Mouse (Mus musculus): ENCODE data around the gene Krt33a. TPM values are rescaled to one million over a fixed set of nuclear protein-coding genes. Genes with fewer than 3 reads are reported as not detected.

The Krt33a gene
- polyA plus RNA-seq, 1 experiment from 2014 or later: not detected

DNA sequence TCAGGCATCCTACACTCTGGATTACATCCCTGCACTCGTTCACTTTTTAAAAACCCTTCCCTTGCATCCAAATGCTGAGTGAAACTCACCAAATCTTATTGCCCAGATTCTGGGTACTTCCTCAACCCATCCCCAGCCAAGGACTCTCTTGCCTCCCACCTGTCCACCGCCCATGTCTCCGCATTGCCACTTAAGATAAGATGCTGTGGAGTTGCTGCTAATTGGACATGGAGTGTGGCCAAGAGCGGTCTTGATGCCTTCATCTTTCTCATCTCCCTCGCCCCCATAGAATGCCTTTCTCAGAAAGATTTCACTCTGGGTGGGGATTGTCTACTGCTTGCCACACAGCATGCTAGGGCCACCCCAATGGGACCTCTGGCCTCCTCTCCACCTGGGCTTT is 7.7 kb downstream of the Krt33a start:
- ATAC-seq (ENCODE audit: low FRiP score, low read depth): no peak
- Histone ChIP-seq H3K36me3 (no peaks in the 10 kb centered on the region), H3K9ac (replicated peaks) (no peak overlapping the region), H3K27ac (replicated peaks) (no peak overlapping the region), H3K27me3 (no peaks in the 10 kb centered on the region), H3K4me1 (no peaks in the 10 kb centered on the region), H3K4me2 (replicated peaks) (no peak overlapping the region), H3K4me3 (no peak overlapping the region), H3K9me3 (no peaks in the 10 kb centered on the region)
- WGBS: 86% methylated on average over 5 of the region's 5 CpGs

DNA sequence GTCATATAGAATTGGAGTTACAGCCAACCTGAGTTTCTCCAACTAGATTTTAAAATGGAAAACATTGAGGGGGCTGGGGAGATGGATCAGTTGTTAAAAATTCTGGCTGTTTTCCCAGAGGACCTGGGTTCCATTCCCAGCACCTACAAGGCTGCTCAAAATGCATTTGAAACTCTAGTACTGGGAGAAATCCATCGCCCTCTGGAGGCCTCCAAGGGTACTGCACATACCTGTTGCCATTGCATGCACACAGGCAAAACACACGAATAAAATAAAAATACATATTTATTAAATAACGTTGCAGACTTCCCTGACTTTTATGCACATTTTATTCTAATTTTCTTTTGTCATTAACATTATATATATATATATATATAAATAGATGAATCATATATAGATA is 9.4 kb downstream of the Krt33a start:
- H3K4me3 ChIP-seq: no peak overlapping the region
- H3K9ac ChIP-seq (replicated peaks): no peak overlapping the region
- H3K9me3 ChIP-seq: 0 out of 2 replicates have a peak, but pooled peaks cover 1% of the 10 kb centered on the region
- H3K27me3 ChIP-seq: no peaks in the 10 kb centered on the region
- H3K27ac ChIP-seq (replicated peaks): no peak overlapping the region
- WGBS: 52% methylated on average over 3 of the region's 3 CpGs
- no peaks in the 10 kb centered on the region for H3K4me1 ChIP-seq
- no peaks in the 10 kb centered on the region for H3K36me3 ChIP-seq
- H3K4me2 ChIP-seq (replicated peaks): no peak overlapping the region
- ATAC-seq (ENCODE audit: low FRiP score, low read depth): no peak

DNA sequence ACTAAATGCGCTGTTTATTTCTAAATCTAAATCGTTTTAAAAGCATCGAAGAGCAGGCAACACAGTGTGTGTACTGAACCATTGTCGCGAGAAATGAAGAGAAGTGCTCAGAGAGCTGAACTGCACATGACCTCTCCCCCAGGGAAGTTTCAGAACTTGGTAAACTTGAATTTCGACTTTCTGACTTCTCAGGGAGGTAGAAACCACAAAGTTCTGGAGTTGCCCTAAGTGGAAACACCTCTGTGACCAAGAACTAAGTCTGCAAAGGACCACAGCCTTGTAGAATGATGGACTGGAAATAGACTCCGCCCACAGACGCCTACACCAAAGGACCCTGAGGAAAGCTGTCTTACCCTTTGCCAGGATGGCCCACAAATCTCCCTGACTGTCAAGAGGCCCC is 10.1 kb downstream of the Krt33a start:
- Histone ChIP-seq H3K4me1 (no peaks in the 10 kb centered on the region), H3K9ac (replicated peaks) (no peak overlapping the region), H3K27ac (replicated peaks) (no peak overlapping the region), H3K9me3 (0 out of 2 replicates have a peak, but pooled peaks cover 3% of the 10 kb centered on the region), H3K4me3 (no peak overlapping the region), H3K27me3 (no peaks in the 10 kb centered on the region), H3K36me3 (no peaks in the 10 kb centered on the region), H3K4me2 (replicated peaks) (no peak overlapping the region)
- ATAC-seq (ENCODE audit: low FRiP score, low read depth): no peak
- 87% methylated on average over 8 of the region's 8 CpGs for WGBS

GRCm38 (mm10) chr11:100004846-100005245 is 11.2 kb downstream of the Krt33a start:
- Histone ChIP-seq H3K36me3 (no peaks in the 10 kb centered on the region), H3K9ac (replicated peaks) (no peak overlapping the region), H3K27ac (replicated peaks) (no peak overlapping the region), H3K9me3 (0 out of 2 replicates have a peak, but pooled peaks cover 3% of the 10 kb centered on the region), H3K4me1 (no peaks in the 10 kb centered on the region), H3K4me3 (no peak overlapping the region), H3K4me2 (replicated peaks) (no peak overlapping the region), H3K27me3 (no peaks in the 10 kb centered on the region)
- ATAC-seq (ENCODE audit: low FRiP score, low read depth): no peak
- WGBS: 27% methylated on average over 6 of the region's 6 CpGs

- no peaks in the 10 kb centered on the region for H3K4me1 ChIP-seq
- H3K9ac ChIP-seq (replicated peaks): no peak overlapping the region
- H3K4me2 ChIP-seq (replicated peaks): no peak overlapping the region
- H3K9me3 ChIP-seq: 0 out of 2 replicates have a peak, but pooled peaks cover 3% of the 10 kb centered on the region
- no peaks in the 10 kb centered on the region for H3K36me3 ChIP-seq
- H3K27me3 ChIP-seq: 0 out of 2 replicates have a peak, but pooled peaks cover 4% of the 10 kb centered on the region
- 93% methylated on average over 7 of the region's 7 CpGs for WGBS
- no peak for ATAC-seq (ENCODE audit: low FRiP score, low read depth)
- no peak overlapping the region for H3K27ac ChIP-seq (replicated peaks)
- H3K4me3 ChIP-seq: no peak overlapping the region
Observed at GRCm38 (mm10) chr11:99999091-99999490, 16.9 kb downstream of the Krt33a start.

GRCm38 (mm10) chr11:99994384-99994661 is 21.7 kb downstream of the Krt33a start:
- Histone ChIP-seq H3K9me3 (no peaks in the 10 kb centered on the region), H3K4me3 (no peak overlapping the region), H3K9ac (replicated peaks) (no peak overlapping the region), H3K4me1 (no peaks in the 10 kb centered on the region), H3K27ac (replicated peaks) (no peak overlapping the region), H3K4me2 (replicated peaks) (no peak overlapping the region), H3K27me3 (peaks cover 12% of the 10 kb centered on the region), H3K36me3 (no peaks in the 10 kb centered on the region)
- 79% methylated on average over 4 of the region's 4 CpGs for WGBS
- ATAC-seq (ENCODE audit: low FRiP score, low read depth): no peak

- H3K4me1 ChIP-seq: no peaks in the 10 kb centered on the region
- H3K27me3 ChIP-seq: peaks cover 12% of the 10 kb centered on the region
- H3K36me3 ChIP-seq: no peaks in the 10 kb centered on the region
- H3K9me3 ChIP-seq: no peaks in the 10 kb centered on the region
- 35% methylated on average over 26 of the region's 26 CpGs for WGBS
- H3K4me2 ChIP-seq (replicated peaks): peak within 1 kb of the TSS; percentile 43
- H3K4me3 ChIP-seq: peak within 1 kb of the TSS; percentile 22
- H3K9ac ChIP-seq (replicated peaks): peak within 1 kb of the TSS; percentile 7; the same call in 1 of the 2 replicates
- no peak within 1 kb of the TSS for H3K27ac ChIP-seq (replicated peaks)
- ATAC-seq (ENCODE audit: low FRiP score, low read depth): no peak
Observed at GRCm38 (mm10) chr11:99993620-99994383, 22.2 kb downstream of the Krt33a start, which contains the start of gene Krtap17-1. Gene Krtap17-1 (minus strand): TSS chr11:99993994.

- ATAC-seq (ENCODE audit: low FRiP score, low read depth): no peak
- Histone ChIP-seq H3K9ac (replicated peaks) (no peak overlapping the region), H3K4me2 (replicated peaks) (no peak overlapping the region), H3K36me3 (no peaks in the 10 kb centered on the region), H3K27ac (replicated peaks) (no peak overlapping the region), H3K4me3 (no peak overlapping the region), H3K27me3 (peaks cover 8% of the 10 kb centered on the region), H3K4me1 (no peaks in the 10 kb centered on the region), H3K9me3 (no peaks in the 10 kb centered on the region)
- 71% methylated on average over 3 of the region's 3 CpGs for WGBS
Observed at GRCm38 (mm10) chr11:99990571-99990970, 25.4 kb downstream of the Krt33a start.

- no peak overlapping the region for H3K27ac ChIP-seq (replicated peaks)
- H3K36me3 ChIP-seq: no peaks in the 10 kb centered on the region
- H3K27me3 ChIP-seq: peaks cover 8% of the 10 kb centered on the region
- no peak overlapping the region for H3K4me2 ChIP-seq (replicated peaks)
- no peaks in the 10 kb centered on the region for H3K9me3 ChIP-seq
- no peak overlapping the region for H3K9ac ChIP-seq (replicated peaks)
- H3K4me1 ChIP-seq: no peaks in the 10 kb centered on the region
- WGBS: 88% methylated on average over 6 of the region's 6 CpGs
- ATAC-seq (ENCODE audit: low FRiP score, low read depth): no peak
- H3K4me3 ChIP-seq: no peak overlapping the region
Observed at GRCm38 (mm10) chr11:99989881-99990405, 26.1 kb downstream of the Krt33a start.

GRCm38 (mm10) chr11:99988530-99988929 is 27.5 kb downstream of the Krt33a start:
- H3K4me2 ChIP-seq (replicated peaks): no peak overlapping the region
- no peak for ATAC-seq (ENCODE audit: low FRiP score, low read depth)
- no peaks in the 10 kb centered on the region for H3K36me3 ChIP-seq
- no peaks in the 10 kb centered on the region for H3K4me1 ChIP-seq
- H3K9ac ChIP-seq (replicated peaks): no peak overlapping the region
- H3K27me3 ChIP-seq: peaks cover 4% of the 10 kb centered on the region
- H3K4me3 ChIP-seq: no peak overlapping the region
- H3K9me3 ChIP-seq: no peaks in the 10 kb centered on the region
- WGBS: 91% methylated on average over 3 of the region's 3 CpGs
- H3K27ac ChIP-seq (replicated peaks): no peak overlapping the region

DNA sequence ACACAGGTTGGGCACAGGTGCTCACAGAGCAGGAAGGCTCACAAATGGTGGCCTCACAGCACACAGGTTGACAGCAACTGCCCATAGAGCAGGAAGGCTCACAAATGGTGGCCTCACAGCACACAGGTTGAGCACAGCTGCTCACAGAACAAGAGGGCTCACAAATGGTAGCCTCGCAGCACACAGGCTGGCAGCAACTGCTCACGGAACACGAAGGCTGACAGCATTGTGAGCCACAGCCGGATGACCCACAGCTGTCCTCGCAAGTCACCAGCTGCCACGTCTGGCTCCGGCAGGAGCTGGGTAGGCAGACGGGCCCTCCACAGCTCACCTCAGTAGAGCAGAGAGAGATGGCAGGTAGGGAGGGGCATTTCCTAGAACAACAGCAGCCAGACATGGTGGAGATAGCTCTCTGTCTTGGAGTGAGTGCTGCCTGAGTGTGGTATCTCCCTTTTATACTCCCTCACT is 29.8 kb downstream of the Krt33a start, which contains the start of gene Krtap16-1:
Gene Krtap16-1, minus strand, starts transcription at position 418 of the 468 bp plus-strand sequence.
- H3K4me3 ChIP-seq: no peak within 1 kb of the TSS
- no peak within 1 kb of the TSS for H3K4me2 ChIP-seq (replicated peaks)
- H3K27me3 ChIP-seq: no peaks in the 10 kb centered on the region
- H3K9me3 ChIP-seq: no peaks in the 10 kb centered on the region
- ATAC-seq (ENCODE audit: low FRiP score, low read depth): no peak
- no peaks in the 10 kb centered on the region for H3K4me1 ChIP-seq
- no peak within 1 kb of the TSS for H3K27ac ChIP-seq (replicated peaks)
- no peaks in the 10 kb centered on the region for H3K36me3 ChIP-seq
- H3K9ac ChIP-seq (replicated peaks): no peak within 1 kb of the TSS
- WGBS: 87% methylated on average over 8 of the region's 8 CpGs

DNA sequence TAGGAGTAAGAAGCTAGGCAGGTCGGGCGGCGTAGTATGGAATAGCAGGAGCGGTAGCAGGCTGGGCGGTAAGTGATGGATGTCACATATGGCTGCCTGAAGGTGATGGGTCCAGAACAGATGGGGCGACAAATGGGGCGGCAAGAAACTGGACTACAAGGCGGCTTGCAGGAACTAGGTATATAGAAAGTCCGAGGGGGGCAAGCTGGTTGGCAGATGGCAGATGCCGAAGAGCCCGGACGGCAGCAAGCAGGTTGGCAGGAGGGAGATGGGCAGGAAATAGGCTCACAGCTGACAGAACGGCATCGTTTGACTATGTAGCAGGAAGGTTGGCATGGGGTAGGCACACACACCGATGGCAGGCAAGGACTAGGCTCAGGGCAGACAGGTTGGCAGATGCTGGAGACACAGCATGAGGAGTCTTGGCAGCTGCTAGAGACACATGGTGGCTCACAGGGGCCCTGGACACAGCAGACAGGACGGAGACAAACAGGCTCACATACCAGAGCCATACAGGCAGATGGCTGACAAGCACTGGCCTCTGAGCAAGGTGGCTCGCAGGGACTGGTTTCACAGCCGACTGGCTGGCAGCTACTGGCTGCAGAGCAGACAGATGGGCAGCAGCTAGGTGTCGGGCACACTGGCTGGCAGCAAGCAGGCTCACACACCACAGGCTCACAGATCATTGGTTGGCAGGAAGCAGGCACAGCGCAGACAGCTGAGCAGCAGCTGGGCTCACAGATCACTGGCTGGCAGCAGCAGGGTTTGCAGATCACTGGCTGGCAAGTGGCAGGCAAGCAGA is 30.5 kb downstream of the Krt33a start:
- Histone ChIP-seq H3K4me3 (no peak overlapping the region), H3K27me3 (no peaks in the 10 kb centered on the region), H3K4me1 (no peaks in the 10 kb centered on the region), H3K36me3 (no peaks in the 10 kb centered on the region), H3K27ac (replicated peaks) (no peak overlapping the region), H3K4me2 (replicated peaks) (no peak overlapping the region), H3K9me3 (no peaks in the 10 kb centered on the region), H3K9ac (replicated peaks) (no peak overlapping the region)
- ATAC-seq (ENCODE audit: low FRiP score, low read depth): no peak
- WGBS: 90% methylated on average over 20 of the region's 20 CpGs
